Mouse (Mus musculus): ENCODE data around the gene Gdnf. TPM values are rescaled to one million over a fixed set of nuclear protein-coding genes. Genes with fewer than 3 reads are reported as not detected.

The Gdnf gene
- polyA plus RNA-seq (2015; fragmentation: Nextera tagmentation; extraction: Ambion mirVana): 0.06 and 0.08 TPM in 2 replicates

DNA sequence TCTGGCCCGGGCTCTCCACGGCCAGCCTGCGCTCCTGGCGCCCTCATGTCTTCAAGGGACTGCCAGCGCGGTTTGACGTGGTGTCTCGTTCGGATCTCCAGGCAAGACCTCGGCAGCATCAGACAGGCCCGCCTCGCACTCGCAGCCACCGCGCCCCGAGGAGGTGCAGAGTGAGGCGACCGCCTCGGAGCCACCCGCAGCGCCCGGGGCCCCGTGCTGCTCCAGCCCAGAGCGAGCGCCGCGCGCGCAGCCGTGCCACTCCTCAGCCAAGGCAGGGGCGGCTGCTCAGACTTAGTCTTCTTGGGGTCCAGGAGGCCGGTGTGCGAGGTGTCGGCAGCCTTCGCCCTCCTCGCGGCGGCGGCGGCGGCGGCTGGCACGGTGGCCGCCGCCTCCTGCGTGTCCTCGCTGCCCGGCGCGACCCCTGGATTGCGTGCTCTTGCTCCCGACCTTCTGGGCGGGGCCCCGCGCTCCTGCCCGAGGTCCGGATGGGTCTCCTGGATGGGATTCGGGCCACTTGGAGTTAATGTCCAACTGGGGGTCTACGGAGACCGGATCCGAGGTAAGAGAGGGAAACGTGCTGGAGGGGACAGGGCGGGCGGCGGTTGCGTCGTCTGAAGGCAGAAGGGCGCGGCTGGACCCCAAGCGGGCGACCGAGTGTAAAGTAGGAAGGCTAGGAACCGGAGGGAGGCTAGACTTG lies at the start of gene Gdnf:
Gene Gdnf, plus strand, starts transcription at position 291 of the 697 bp plus-strand sequence.

